Mouse (Mus musculus) bone marrow, adult 2 months (tissue): ENCODE data around the gene Tlcd1.

Source experiments
- CTCF ChIP-seq: fragments of 200-500 bp; IDR thresholded peaks from 2 replicates; pipeline ENCODE4 v1.5.1; 2011; ENCODE audit warnings: low read length, control low read depth; ENCODE audit not compliant: control insufficient read depth, insufficient read depth
- POLR2A ChIP-seq: fragments of 200-500 bp; IDR thresholded peaks from 2 replicates; pipeline ENCODE4 v1.6.1; 2011; ENCODE audit warnings: low read depth, mild to moderate bottlenecking, control low read depth, low read length, borderline replicate concordance; ENCODE audit not compliant: control insufficient read depth

- TF ChIP-seq CTCF (no peak), POLR2A (no peak)
Measured at GRCm38 (mm10) chr11:78140665-78141064, 35.8 kb upstream of the Tlcd1 start.
